Mouse (Mus musculus) MEL (cell line): ENCODE data around the gene Dirc2. TPM values are rescaled to one million over a fixed set of nuclear protein-coding genes. Genes with fewer than 3 reads are reported as not detected.

Source experiments
- DNase-seq: peaks from one replicate; pipeline ENCODE4 v3.0.0; 2011; ENCODE audit warnings: low read depth, low spot score
- H3K27ac ChIP-seq: 2 replicates; pipeline ENCODE4 v1.5.1; 2012; ENCODE audit warnings: low read depth, mild to moderate bottlenecking, control low read depth, low read length, moderate library complexity; ENCODE audit not compliant: control insufficient read depth
- H3K27me3 ChIP-seq, 2 experiments: fragments of 150-350 bp in 1 of 2; sonication (generic) in 1 of 2; 2 replicates each; pipeline ENCODE4 v1.6.1; 2012; ENCODE audit warnings: low read length in 2 of 2, mild to moderate bottlenecking in 2 of 2, improper control_type of control experiment in 1 of 2, moderate library complexity in 1 of 2; ENCODE audit not compliant: insufficient read depth in 2 of 2, control insufficient read depth in 1 of 2
- H3K36me3 ChIP-seq, 2 experiments: 2 replicates each; pipeline ENCODE4 v1.6.1; 2012 to 2014; ENCODE audit warnings: low read length in 2 of 2, improper control_type of control experiment in 1 of 2, inconsistent platforms in 1 of 2, mild to moderate bottlenecking in 1 of 2; ENCODE audit not compliant: insufficient read depth in 2 of 2, control insufficient read depth in 1 of 2
- H3K4me1 ChIP-seq, 2 experiments: fragments of 150-350 bp in 1 of 2; sonication (generic) in 1 of 2; 2 replicates each; pipeline ENCODE4 v1.6.1; 2012; ENCODE audit warnings: low read length in 2 of 2, improper control_type of control experiment in 1 of 2, mild to moderate bottlenecking in 1 of 2; ENCODE audit not compliant: insufficient read depth in 2 of 2, control insufficient read depth in 1 of 2
- H3K4me3 ChIP-seq, 2 experiments: fragments of 150-350 bp in 1 of 2; sonication (generic) in 1 of 2; 2 replicates each; pipeline ENCODE4 v1.5.1; 2012; ENCODE audit warnings: low read depth in 2 of 2, low read length in 2 of 2, mild to moderate bottlenecking in 2 of 2, moderate library complexity in 2 of 2, control low read depth in 1 of 2, improper control_type of control experiment in 1 of 2; ENCODE audit not compliant: control insufficient read depth in 1 of 2, insufficient read depth in 1 of 2
- H3K79me2 ChIP-seq: 2 replicates; pipeline ENCODE4 v1.6.1; 2012; ENCODE audit warnings: mild to moderate bottlenecking, low read length, moderate library complexity; ENCODE audit not compliant: control insufficient read depth, poor library complexity, insufficient read depth
- H3K9ac ChIP-seq: 2 replicates; pipeline ENCODE4 v1.6.1; 2012; ENCODE audit warnings: low read depth, mild to moderate bottlenecking, control low read depth, low read length, moderate library complexity; ENCODE audit not compliant: control insufficient read depth, poor library complexity, severe bottlenecking
- H3K9me3 ChIP-seq: fragments of 150-350 bp; sonication (generic); replicated peaks from 2 replicates; pipeline ENCODE4 v1.6.1; 2012; ENCODE audit warnings: mild to moderate bottlenecking, low read length, improper control_type of control experiment, moderate library complexity; ENCODE audit not compliant: insufficient read depth
- BHLHE40 ChIP-seq: IDR thresholded peaks from 2 replicates; pipeline ENCODE4 v1.6.1; 2012; ENCODE audit warnings: low read depth, mild to moderate bottlenecking, inconsistent platforms, low read length, improper control_type of control experiment, borderline replicate concordance
- CHD1 ChIP-seq: IDR thresholded peaks from 2 replicates; pipeline ENCODE4 v1.6.1; 2012; ENCODE audit warnings: low read depth, mild to moderate bottlenecking, inconsistent platforms, low read length, improper control_type of control experiment
- CHD2 ChIP-seq: IDR thresholded peaks from 2 replicates; pipeline ENCODE4 v1.6.1; 2011; ENCODE audit warnings: low read length, improper control_type of control experiment
- CTCF ChIP-seq, 3 experiments: IDR thresholded peaks in 2 of 3; conservative IDR thresholded peaks in 1 of 3; 2 replicates each; pipeline ENCODE4 v1.5.1; 2011 to 2012; ENCODE audit warnings: low read length in 3 of 3, low read depth in 2 of 3, mild to moderate bottlenecking in 2 of 3, improper control_type of control experiment in 1 of 3, inconsistent platforms in 1 of 3, mixed read lengths in 1 of 3, moderate library complexity in 1 of 3; ENCODE audit not compliant: control insufficient read depth in 1 of 3, insufficient read depth in 1 of 3, poor library complexity in 1 of 3, severe bottlenecking in 1 of 3
- E2F4 ChIP-seq: IDR thresholded peaks from 2 replicates; pipeline ENCODE4 v1.6.1; 2011; ENCODE audit warnings: low read depth, low read length, improper control_type of control experiment, borderline replicate concordance
- ELF1 ChIP-seq: IDR thresholded peaks from 2 replicates; pipeline ENCODE4 v1.6.1; 2014; ENCODE audit warnings: low read depth, mild to moderate bottlenecking, inconsistent platforms, low read length, improper control_type of control experiment, moderate library complexity
- EP300 ChIP-seq, 2 experiments: IDR thresholded peaks; 2 replicates each; pipeline ENCODE4 v1.6.1; 2011; ENCODE audit warnings: improper control_type of control experiment in 2 of 2, low read length in 2 of 2, low read depth in 1 of 2, mild to moderate bottlenecking in 1 of 2
- ETS1 ChIP-seq: IDR thresholded peaks from 2 replicates; pipeline ENCODE4 v1.6.1; 2012; ENCODE audit warnings: low read depth, mild to moderate bottlenecking, inconsistent platforms, low read length, improper control_type of control experiment, moderate library complexity
- GABPA ChIP-seq: IDR thresholded peaks from 2 replicates; pipeline ENCODE4 v1.6.1; 2012; ENCODE audit warnings: low read depth, mild to moderate bottlenecking, inconsistent platforms, low read length, improper control_type of control experiment, moderate library complexity
- GATA1 ChIP-seq: IDR thresholded peaks from 2 replicates; pipeline ENCODE4 v1.6.1; 2011; ENCODE audit warnings: low read depth, low read length, improper control_type of control experiment
- JUND ChIP-seq: IDR thresholded peaks from 2 replicates; pipeline ENCODE4 v1.6.1; 2011; ENCODE audit warnings: low read depth, mild to moderate bottlenecking, improper control_type of control experiment, low read length
- KAT2A ChIP-seq: conservative IDR thresholded peaks from 2 replicates; pipeline ENCODE4 v1.6.1; 2012; ENCODE audit warnings: low read depth, low read length, improper control_type of control experiment, inconsistent platforms
- MAFK ChIP-seq: IDR thresholded peaks from 2 replicates; pipeline ENCODE4 v1.6.1; 2011; ENCODE audit warnings: low read depth, mild to moderate bottlenecking, low read length, improper control_type of control experiment, borderline replicate concordance
- MAX ChIP-seq: IDR thresholded peaks from 2 replicates; pipeline ENCODE4 v1.6.1; 2011; ENCODE audit warnings: low read length, improper control_type of control experiment
- MAZ ChIP-seq: IDR thresholded peaks from 2 replicates; pipeline ENCODE4 v1.6.1; 2012; ENCODE audit warnings: low read depth, mild to moderate bottlenecking, inconsistent platforms, low read length, improper control_type of control experiment
- MEF2A ChIP-seq: IDR thresholded peaks from 2 replicates; pipeline ENCODE4 v1.6.1; 2014; ENCODE audit warnings: low read depth, mild to moderate bottlenecking, inconsistent platforms, low read length, improper control_type of control experiment; ENCODE audit not compliant: poor library complexity, insufficient replicate concordance, severe bottlenecking; ENCODE audit errors: extremely low read depth
- MXI1 ChIP-seq: IDR thresholded peaks from 2 replicates; pipeline ENCODE4 v1.6.1; 2011; ENCODE audit warnings: mild to moderate bottlenecking, low read depth, low read length, improper control_type of control experiment
- NELFE ChIP-seq: IDR thresholded peaks from 2 replicates; pipeline ENCODE4 v1.6.1; 2011; ENCODE audit warnings: low read depth, low read length, improper control_type of control experiment
- NRF1 ChIP-seq: IDR thresholded peaks from 2 replicates; pipeline ENCODE4 v1.6.1; 2014; ENCODE audit warnings: low read depth, mild to moderate bottlenecking, inconsistent platforms, low read length, improper control_type of control experiment, moderate library complexity; ENCODE audit not compliant: poor library complexity, insufficient read depth, severe bottlenecking
- POLR2A ChIP-seq, 2 experiments: IDR thresholded peaks; 2 replicates each; pipeline ENCODE4 v1.6.1; 2011 to 2012; ENCODE audit warnings: low read length in 2 of 2, mild to moderate bottlenecking in 2 of 2, control low read depth in 1 of 2, improper control_type of control experiment in 1 of 2, low read depth in 1 of 2, moderate library complexity in 1 of 2; ENCODE audit not compliant: control insufficient read depth in 1 of 2, insufficient read depth in 1 of 2, poor library complexity in 1 of 2
- RAD21 ChIP-seq: IDR thresholded peaks from 2 replicates; pipeline ENCODE4 v1.6.1; 2011; ENCODE audit warnings: mild to moderate bottlenecking, low read depth, low read length, improper control_type of control experiment
- RCOR1 ChIP-seq: IDR thresholded peaks from 2 replicates; pipeline ENCODE4 v1.6.1; 2012; ENCODE audit warnings: low read depth, mild to moderate bottlenecking, inconsistent platforms, low read length, improper control_type of control experiment
- SIN3A ChIP-seq: IDR thresholded peaks from 2 replicates; pipeline ENCODE4 v1.6.1; 2012; ENCODE audit warnings: low read length, improper control_type of control experiment, inconsistent platforms
- SMC3 ChIP-seq: IDR thresholded peaks from 2 replicates; pipeline ENCODE4 v1.6.1; 2011; ENCODE audit warnings: low read depth, low read length, improper control_type of control experiment
- TAL1 ChIP-seq: IDR thresholded peaks from 2 replicates; pipeline ENCODE4 v1.6.1; 2012; ENCODE audit warnings: mild to moderate bottlenecking, inconsistent platforms, low read length, moderate library complexity, mixed read lengths
- TBP ChIP-seq: IDR thresholded peaks from 2 replicates; pipeline ENCODE4 v1.8.0; 2011; ENCODE audit warnings: low read depth, low read length, improper control_type of control experiment
- TCF12 ChIP-seq: IDR thresholded peaks from 2 replicates; pipeline ENCODE4 v1.6.1; 2014; ENCODE audit warnings: low read depth, mild to moderate bottlenecking, inconsistent platforms, low read length, improper control_type of control experiment, moderate library complexity
- UBTF ChIP-seq: IDR thresholded peaks from 2 replicates; pipeline ENCODE4 v1.6.1; 2012; ENCODE audit warnings: low read depth, mild to moderate bottlenecking, inconsistent platforms, low read length, improper control_type of control experiment, moderate library complexity, borderline replicate concordance; ENCODE audit not compliant: insufficient read depth
- USF1 ChIP-seq: IDR thresholded peaks from 2 replicates; pipeline ENCODE4 v1.6.1; 2014; ENCODE audit warnings: low read depth, mild to moderate bottlenecking, inconsistent platforms, low read length, improper control_type of control experiment, moderate library complexity
- USF2 ChIP-seq, 2 experiments: IDR thresholded peaks; 2 replicates each; pipeline ENCODE4 v1.6.1; 2011 to 2012; ENCODE audit warnings: improper control_type of control experiment in 2 of 2, low read length in 2 of 2, borderline replicate concordance in 1 of 2, inconsistent platforms in 1 of 2, low read depth in 1 of 2, mild to moderate bottlenecking in 1 of 2; ENCODE audit not compliant: insufficient read depth in 1 of 2
- ZC3H11A ChIP-seq: IDR thresholded peaks from 2 replicates; pipeline ENCODE4 v1.6.1; 2012; ENCODE audit warnings: low read depth, mild to moderate bottlenecking, inconsistent platforms, low read length, improper control_type of control experiment
- ZKSCAN1 ChIP-seq: IDR thresholded peaks from 2 replicates; pipeline ENCODE4 v1.6.1; 2012; ENCODE audit warnings: low read depth, mild to moderate bottlenecking, inconsistent platforms, low read length, improper control_type of control experiment, moderate library complexity
- ZMIZ1 ChIP-seq: IDR thresholded peaks from 2 replicates; pipeline ENCODE4 v1.6.1; 2012; ENCODE audit warnings: low read depth, mild to moderate bottlenecking, inconsistent platforms, low read length, improper control_type of control experiment, moderate library complexity
- ZNF384 ChIP-seq: IDR thresholded peaks from 2 replicates; pipeline ENCODE4 v1.6.1; 2012; ENCODE audit warnings: low read depth, mild to moderate bottlenecking, inconsistent platforms, low read length, improper control_type of control experiment
- polyA plus RNA-seq, 2 experiments: library from polyadenylated mRNA; stranded (reverse) in 1 of 2; unstranded in 1 of 2; fragments of >175 nt in 1 of 2; fragments of >200 nt in 1 of 2; gene quantifications; 2 replicates each; pipeline versions ENCODE4 v1.2.1 to v1.2.4; 2012; ENCODE audit warnings: low replicate concordance in 2 of 2, low read depth in 1 of 2; ENCODE audit not compliant: insufficient read length in 2 of 2, insufficient read depth in 1 of 2, missing spikeins in 1 of 2
- total RNA-seq: library from RNA; depleted of rRNA; stranded (reverse); fragments of 300-350 nt; gene quantifications from 2 replicates; pipeline ENCODE4 v1.2.3, GENCODE M21; 2012; rRNA removed

The Dirc2 gene
- 1.6 and 2.1 TPM in 2 replicates for total RNA-seq
- 1 to 10 TPM in 1 of 2 experiments, not detected in 1; 4.1 TPM for polyA plus RNA-seq

DNA sequence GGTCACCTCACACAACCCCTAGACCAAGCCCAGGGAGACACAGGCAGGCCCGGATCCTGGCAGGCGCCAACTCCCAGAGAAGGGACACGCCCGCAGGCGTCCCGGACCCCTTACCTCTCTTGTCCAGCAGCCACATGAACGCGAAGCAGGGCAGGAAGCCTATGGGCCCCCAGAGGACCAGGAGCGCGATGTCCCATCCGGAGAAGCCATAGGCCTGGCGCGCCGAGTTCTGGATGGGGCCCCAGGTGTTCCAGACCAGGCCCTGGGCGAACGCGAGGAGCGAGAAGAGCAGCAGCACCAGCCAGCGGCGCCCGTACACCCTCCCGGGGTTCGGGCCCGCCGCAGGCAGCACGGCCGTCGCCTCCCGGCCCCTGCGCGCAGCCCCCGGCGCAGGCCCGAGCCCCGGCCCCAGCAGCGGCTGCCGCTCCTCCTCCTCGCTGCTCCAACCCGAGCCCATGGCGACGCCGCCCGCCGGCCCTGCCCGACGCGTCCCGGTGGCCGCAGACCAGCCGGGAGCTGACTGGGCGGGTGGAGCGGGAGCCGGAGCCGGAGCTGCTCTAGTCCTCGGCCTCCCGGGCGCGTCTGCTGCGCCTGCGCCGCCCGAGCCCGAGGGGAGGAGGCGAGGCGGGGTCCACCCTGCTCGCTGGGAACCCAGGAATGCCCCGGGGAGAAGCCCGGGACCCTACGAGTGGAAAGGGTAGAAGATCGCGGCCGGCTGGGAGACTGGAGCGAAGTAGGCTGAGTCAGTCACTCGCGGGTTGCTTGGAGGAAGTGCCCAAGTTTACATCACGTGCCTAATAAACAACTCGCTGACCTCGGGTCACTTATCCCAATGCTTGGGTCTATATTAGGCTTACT is at the start of gene Dirc2:
Dirc2 (minus strand) TSS at position 572 of the 858 bp plus-strand sequence.
- peak within 1 kb of the TSS; percentile 80 to 92 for H3K4me3 ChIP-seq
- H3K9ac ChIP-seq, result peak within 1 kb of the TSS; percentile 83
- H3K9me3 ChIP-seq, result no peaks in the 10 kb centered on the region
- peaks cover 0 to 10% of the 10 kb centered on the region in 2 experiments; a peak in 2 of 4 replicates for H3K36me3 ChIP-seq
- DNase-seq, result peak; percentile 72
- H3K4me1 ChIP-seq, result peaks cover 5 to 21% of the 10 kb centered on the region in 2 experiments
- peak within 1 kb of the TSS; percentile 70 for H3K27ac ChIP-seq
- no peaks in the 10 kb centered on the region for H3K27me3 ChIP-seq
- peaks cover 12% of the 10 kb centered on the region for H3K79me2 ChIP-seq
- no peak for TF ChIP-seq KAT2A
- TF ChIP-seq UBTF, result peak; percentile 75; the same call in 1 of the 2 replicates
- TF ChIP-seq RAD21, result no peak
- no peak for TF ChIP-seq TBP
- TF ChIP-seq RCOR1, result no peak
- TF ChIP-seq GATA1, result no peak
- TF ChIP-seq USF2 (IDR thresholded peaks at IDR 0.05; ENCODE audit: borderline replicate concordance in 1 of 2, insufficient read depth in 1 of 2, low read depth in 1 of 2, low read length in 2 of 2), result 0 out of 4 replicates have a peak, but pooled peaks of 1 of the 2 experiments have one; percentile 59
- TF ChIP-seq MAZ, result no peak
- peak; percentile 95 for TF ChIP-seq BHLHE40
- TF ChIP-seq CTCF (IDR thresholded peaks at IDR 0.05 in 2 of 3, conservative IDR thresholded peaks at IDR 0.05 in 1 of 3; ENCODE audit: control insufficient read depth in 1 of 3, insufficient read depth in 1 of 3, low read depth in 2 of 3, low read length in 3 of 3, poor library complexity in 1 of 3, severe bottlenecking in 1 of 3), result no peak
- no peak for TF ChIP-seq ZNF384
- no peak for TF ChIP-seq ETS1
- peak; percentile 62; the same call in 1 of the 2 replicates for TF ChIP-seq SIN3A
- TF ChIP-seq GABPA, result no peak
- peak; percentile 88 for TF ChIP-seq USF1
- TF ChIP-seq ZC3H11A, result no peak
- TF ChIP-seq MXI1, result no peak; the same call in 1 of the 2 replicates
- no peak for TF ChIP-seq MAFK
- TF ChIP-seq TCF12, result no peak
- TF ChIP-seq NELFE, result peak; percentile 16; the same call in 1 of the 2 replicates
- TF ChIP-seq E2F4, result no peak
- no peak for TF ChIP-seq ZKSCAN1
- TF ChIP-seq ZMIZ1, result no peak
- TF ChIP-seq TAL1, result no peak
- TF ChIP-seq MEF2A, result no peak
- no peak for TF ChIP-seq ELF1
- no peak for TF ChIP-seq JUND
- peak; percentile 70; the same call in 1 of the 2 replicates for TF ChIP-seq MAX
- no peak for TF ChIP-seq CHD1
- no peak for TF ChIP-seq EP300 (IDR thresholded peaks at IDR 0.05; ENCODE audit: low read depth in 1 of 2, low read length in 2 of 2)
- TF ChIP-seq NRF1, result peak; percentile 83
- peak; percentile 29 to 52; a peak in 2 of 4 replicates for TF ChIP-seq POLR2A (IDR thresholded peaks at IDR 0.05; ENCODE audit: control insufficient read depth in 1 of 2, insufficient read depth in 1 of 2, low read depth in 1 of 2, low read length in 2 of 2, poor library complexity in 1 of 2)
- no peak for TF ChIP-seq CHD2
- TF ChIP-seq SMC3, result no peak
